ENCODE assay signal across 29 mouse cellular contexts in genomic region chr9:68491151-68491550, GRCm38 (mm10).
"Had no signal": no experiment of that assay in that cellular context is flagged by ENCODE, and none has a peak within 500 bp of the region (broad histone marks: within the 10 kb centered on the region; RNA-seq: fewer than 3 reads in every experiment).

No protein-coding gene starts in this region.

- H3K4me3 ChIP-seq: left cerebral cortex, adult 2 months; limb, embryonic 10.5 days; limb, embryonic 12.5 days; limb, embryonic 13.5 days; limb, embryonic 15.5 days; liver, embryonic 12.5 days; liver, embryonic 13.5 days; liver, embryonic 15.5 days; lung, embryonic 15.5 days; megakaryocyte, embryonic 14.5 days; midbrain, embryonic 10.5 days; midbrain, embryonic 12.5 days; midbrain, embryonic 13.5 days; midbrain, embryonic 15.5 days; myocyte; neural tube, embryonic 12.5 days had no signal

- H3K9me3 ChIP-seq: limb, embryonic 10.5 days; limb, embryonic 12.5 days; limb, embryonic 13.5 days; limb, embryonic 15.5 days; liver, embryonic 12.5 days; liver, embryonic 13.5 days; liver, embryonic 15.5 days; lung, embryonic 15.5 days; midbrain, embryonic 10.5 days; midbrain, embryonic 12.5 days; midbrain, embryonic 13.5 days; midbrain, embryonic 15.5 days; neural tube, embryonic 12.5 days had no signal

- H3K9ac ChIP-seq: limb, embryonic 12.5 days; limb, embryonic 13.5 days; limb, embryonic 15.5 days; liver, embryonic 12.5 days; liver, embryonic 13.5 days; liver, embryonic 14.5 days; liver, embryonic 15.5 days; liver, postnatal 0 days; lung, embryonic 15.5 days; midbrain, embryonic 12.5 days; midbrain, embryonic 13.5 days; midbrain, embryonic 15.5 days; neural tube, embryonic 12.5 days had no signal

- H3K27me3 ChIP-seq: limb, embryonic 12.5 days; limb, embryonic 13.5 days; limb, embryonic 15.5 days; liver, embryonic 12.5 days; liver, embryonic 13.5 days; liver, embryonic 15.5 days; lung, embryonic 15.5 days; megakaryocyte, embryonic 14.5 days; midbrain, embryonic 12.5 days; midbrain, embryonic 13.5 days; midbrain, embryonic 15.5 days; neural tube, embryonic 12.5 days had no signal

- H3K36me3 ChIP-seq: limb, embryonic 10.5 days; limb, embryonic 12.5 days; limb, embryonic 13.5 days; limb, embryonic 15.5 days; liver, embryonic 12.5 days; liver, embryonic 13.5 days; liver, embryonic 15.5 days; lung, embryonic 15.5 days; midbrain, embryonic 10.5 days; midbrain, embryonic 12.5 days; midbrain, embryonic 13.5 days; midbrain, embryonic 15.5 days; neural tube, embryonic 12.5 days had no signal

- H3K4me1 ChIP-seq: limb, embryonic 10.5 days; limb, embryonic 12.5 days; limb, embryonic 13.5 days; liver, embryonic 12.5 days; liver, embryonic 13.5 days; liver, embryonic 15.5 days; lung, embryonic 15.5 days; megakaryocyte, embryonic 14.5 days; midbrain, embryonic 10.5 days; midbrain, embryonic 12.5 days; midbrain, embryonic 13.5 days; midbrain, embryonic 15.5 days; neural tube, embryonic 12.5 days had no signal

- DNase-seq: left cerebral cortex, postnatal 4 days; liver; liver, embryonic 13.5 days; liver, postnatal 0 days; lung, adult 2 months; lung, postnatal 14 days; lung, postnatal 36 days; lung, postnatal 4 days; midbrain, embryonic 14.5 days had no signal

- H3K27ac ChIP-seq: left cerebral cortex, adult 2 months; limb, embryonic 10.5 days; limb, embryonic 12.5 days; limb, embryonic 13.5 days; limb, embryonic 15.5 days; liver, embryonic 12.5 days; liver, embryonic 13.5 days; liver, embryonic 14.5 days; liver, embryonic 15.5 days; lung, embryonic 15.5 days; macrophage; midbrain, embryonic 10.5 days; midbrain, embryonic 12.5 days; midbrain, embryonic 13.5 days; midbrain, embryonic 15.5 days; neural tube, embryonic 12.5 days had no signal

- H3K4me2 ChIP-seq: limb, embryonic 12.5 days; limb, embryonic 13.5 days; limb, embryonic 15.5 days; liver, embryonic 11.5 days; liver, embryonic 12.5 days; liver, embryonic 13.5 days; liver, embryonic 15.5 days; lung, embryonic 15.5 days; midbrain, embryonic 11.5 days; midbrain, embryonic 12.5 days; midbrain, embryonic 13.5 days; midbrain, embryonic 15.5 days; neural tube, embryonic 12.5 days had no signal

- ATAC-seq: liver, embryonic 12.5 days; liver, postnatal 0 days; midbrain, embryonic 13.5 days; midbrain, embryonic 15.5 days; midbrain, embryonic 16.5 days had no signal
